9 mouse cellular contexts compared by ENCODE assay signal in genomic region chr9:35111446-35111845, GRCm38 (mm10). TPM values are rescaled to one million over a fixed set of nuclear protein-coding genes. Genes with fewer than 3 reads are reported as not detected.
DNase-seq lines count a peak whose midpoint lies in the region; ATAC-seq and TF ChIP-seq lines count a peak whose summit lies in the region.
"Had no signal": no experiment of that assay in that cellular context is flagged by ENCODE, and none has a peak within 500 bp of the region (broad histone marks: within the 10 kb centered on the region; RNA-seq: fewer than 3 reads in every experiment).

No protein-coding gene starts in this region.

- no peak for TF ChIP-seq CTCF in layer of hippocampus, adult 2 months (conservative IDR thresholded peaks at IDR 0.05)

- WGBS in forebrain, embryonic 14.5 days, result 80% methylated on average over 7 of the region's 7 CpGs
- WGBS in liver, embryonic 16.5 days (ENCODE audit: insufficient replicate concordance), result 86% methylated on average over 7 of the region's 7 CpGs

- no peak for ATAC-seq in cerebellum, adult (ENCODE audit: insufficient number of reproducible peaks, low FRiP score, low TSS enrichment)
- ATAC-seq in forebrain, embryonic 14.5 days, result no peak
- no peak for ATAC-seq in liver, embryonic 16.5 days (ENCODE audit: low read depth)
- ATAC-seq: inflammation-experienced regulatory T-cells, adult 6 months had no signal

- H3K9ac ChIP-seq in forebrain, embryonic 14.5 days (ENCODE audit: low read length), result 0 out of 2 replicates have a peak overlapping the region, but pooled peaks have one; percentile 7
- H3K9ac ChIP-seq in liver, embryonic 16.5 days (ENCODE audit: low read depth, low read length), result no peak overlapping the region

- peaks cover 18% of the 10 kb centered on the region for H3K4me1 ChIP-seq in forebrain, embryonic 14.5 days (ENCODE audit: control insufficient read depth, insufficient read depth, low read length)
- H3K4me1 ChIP-seq in liver, embryonic 16.5 days (ENCODE audit: control insufficient read depth, low read depth, low read length), result peaks cover 84% of the 10 kb centered on the region

- no peak overlapping the region for H3K4me3 ChIP-seq in layer of hippocampus, adult 2 months
- H3K4me3 ChIP-seq in forebrain, embryonic 14.5 days (ENCODE audit: low read depth, low read length), result no peak overlapping the region
- H3K4me3 ChIP-seq in liver, embryonic 16.5 days (ENCODE audit: low read depth, low read length), result no peak overlapping the region

- peak; percentile 6 for DNase-seq in cerebellum, adult 11-12 months
- DNase-seq in layer of hippocampus, adult 2 months (ENCODE audit: low spot score in 2 of 2), result no peak
- no peak for DNase-seq in layer of hippocampus, adult 9-10 months (ENCODE audit: low spot score)
- no peak for DNase-seq in forebrain, embryonic 14.5 days (ENCODE audit: low spot score)
- no peak for DNase-seq in spleen, adult 18-20 months
- DNase-seq in thymus, postnatal 4 days, result no peak

- no peaks in the 10 kb centered on the region for H3K36me3 ChIP-seq in forebrain, embryonic 14.5 days (ENCODE audit: control insufficient read depth, insufficient read depth, low read length)
- H3K36me3 ChIP-seq in liver, embryonic 16.5 days (ENCODE audit: control insufficient read depth, insufficient read depth), result no peaks in the 10 kb centered on the region

- H3K27me3 ChIP-seq in forebrain, embryonic 14.5 days (replicated peaks; ENCODE audit: control insufficient read depth, insufficient read depth, low read length), result no peaks in the 10 kb centered on the region
- no peaks in the 10 kb centered on the region for H3K27me3 ChIP-seq in liver, embryonic 16.5 days (ENCODE audit: control insufficient read depth, insufficient read depth, low read depth, low read length)

- no peaks in the 10 kb centered on the region for H3K9me3 ChIP-seq in forebrain, embryonic 14.5 days (replicated peaks; ENCODE audit: control insufficient read depth, low read length)
- H3K9me3 ChIP-seq in liver, embryonic 16.5 days (replicated peaks; ENCODE audit: control insufficient read depth, low read length), result no peaks in the 10 kb centered on the region

- H3K4me2 ChIP-seq in forebrain, embryonic 14.5 days (ENCODE audit: low read length), result peak overlapping the region; percentile 28
- H3K4me2 ChIP-seq in liver, embryonic 16.5 days (ENCODE audit: low read depth, low read length), result peak overlapping the region; percentile 5; the same call in 1 of the 2 replicates

- H3K27ac ChIP-seq in layer of hippocampus, adult 2 months, result peak overlapping the region; percentile 84
- no peak overlapping the region for H3K27ac ChIP-seq in forebrain, embryonic 14.5 days (ENCODE audit: low read depth, low read length)
- peak overlapping the region; percentile 64 for H3K27ac ChIP-seq in liver, embryonic 16.5 days (ENCODE audit: low read length)

RNA-seq across cellular contexts. Expression of gene St3gal4, which starts 7.6 kb away (rescaled TPM):
- 10 to 100 TPM; 25.8 to 29.0 TPM for total RNA-seq in layer of hippocampus, adult 2 months (2021)
- 10.1 and 12.3 TPM in 2 replicates for polyA plus RNA-seq in forebrain, embryonic 14.5 days (2014; fragmentation: Nextera tagmentation; extraction: Ambion mirVana)
- 21.7 and 22.3 TPM in 2 replicates for polyA plus RNA-seq in liver, embryonic 16.5 days (2015; fragmentation: Nextera tagmentation; extraction: Ambion mirVana)
